Mouse (Mus musculus) megakaryocyte-erythroid progenitor cell, adult 5-6 weeks (primary cell): ENCODE results near the gene Gse1. TPM values are rescaled to one million over a fixed set of nuclear protein-coding genes. Genes with fewer than 3 reads are reported as not detected.

Source experiments
- ATAC-seq: replicated peaks from 2 replicates; pipeline ENCODE4 v1.8.0; 2016; ENCODE audit warnings: mild to moderate bottlenecking, inconsistent platforms; ENCODE audit not compliant: severe bottlenecking, poor library complexity, low FRiP score, low TSS enrichment
- total RNA-seq, 2 experiments: library from RNA; stranded (forward) in 1 of 2; stranded (reverse) in 1 of 2; fragments of 200-1000, 215-1000 nt in 1 of 2; fragments of >200 nt in 1 of 2; fragmentation: Nextera tagmentation in 1 of 2; gene quantifications; 2 replicates each; pipeline ENCODE4 v1.2.3; 2014 to 2017

Gse1 gene
- total RNA-seq, 2 experiments from 2014 or later: 27.2 to 80.6 TPM

DNA sequence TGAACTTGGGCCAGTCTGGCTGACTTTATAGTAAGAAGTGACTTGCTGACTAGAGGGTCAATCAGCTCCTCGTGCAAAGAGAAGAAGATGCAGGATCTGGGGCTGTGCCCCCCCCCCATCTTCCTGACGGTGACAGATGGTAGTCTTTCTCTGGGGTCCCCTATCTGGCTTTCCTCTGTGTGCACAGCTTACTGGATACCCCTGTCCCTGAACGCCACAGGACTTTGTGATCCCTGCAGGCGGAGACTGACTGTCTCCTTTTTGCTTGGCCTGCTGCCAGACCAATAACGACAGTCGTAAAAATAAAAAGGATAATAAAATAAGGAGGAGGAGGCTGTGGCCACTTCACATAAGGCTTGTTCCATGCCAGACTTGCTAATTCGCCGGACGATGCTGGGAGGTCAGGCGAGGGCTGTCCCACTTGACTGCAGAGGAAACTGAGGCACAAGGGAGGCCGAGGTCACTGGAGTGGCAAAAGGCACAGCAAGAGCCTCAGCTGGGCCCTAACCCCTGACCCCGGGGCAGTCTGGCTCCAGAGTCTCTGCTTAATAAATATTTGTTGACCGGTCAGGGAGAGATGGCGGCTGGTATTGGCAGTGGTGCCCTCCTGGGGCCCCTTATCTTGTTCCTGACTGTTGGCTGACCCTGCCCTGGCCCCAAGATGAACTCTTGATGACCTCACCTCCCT lies 264.1 kb downstream of the Gse1 start:
- ATAC-seq: no peak

GRCm38 (mm10) chr8:120492881-120493220 lies 264.6 kb downstream of the Gse1 start:
- no peak for ATAC-seq

GRCm38 (mm10) chr8:120493508-120494464 lies 265.5 kb downstream of the Gse1 start:
- ATAC-seq: no peak

- no peak for ATAC-seq
These were observed 266.6 kb downstream of the Gse1 start for GRCm38 (mm10) chr8:120494903-120495302.

DNA sequence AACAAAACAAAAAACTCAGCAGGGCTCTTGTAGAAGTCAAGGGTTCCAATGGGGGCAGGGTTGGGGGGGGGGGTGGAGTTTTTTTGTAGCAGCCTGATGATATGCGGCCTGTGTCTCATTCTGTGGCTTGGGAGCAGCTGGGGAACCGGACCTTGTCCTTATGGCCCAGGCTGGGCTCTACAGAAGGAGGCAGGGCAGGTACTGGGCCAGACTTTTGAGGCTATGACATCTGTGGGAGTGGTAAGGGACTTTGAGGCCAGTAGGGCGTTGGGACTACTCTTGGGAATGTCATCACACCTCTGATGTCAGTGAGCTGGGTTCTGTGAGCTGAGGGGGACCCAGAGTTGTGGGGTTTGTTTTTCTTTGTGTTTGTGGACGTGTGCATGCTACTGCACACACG lies 267.2 kb downstream of the Gse1 start:
- ATAC-seq: no peak

DNA sequence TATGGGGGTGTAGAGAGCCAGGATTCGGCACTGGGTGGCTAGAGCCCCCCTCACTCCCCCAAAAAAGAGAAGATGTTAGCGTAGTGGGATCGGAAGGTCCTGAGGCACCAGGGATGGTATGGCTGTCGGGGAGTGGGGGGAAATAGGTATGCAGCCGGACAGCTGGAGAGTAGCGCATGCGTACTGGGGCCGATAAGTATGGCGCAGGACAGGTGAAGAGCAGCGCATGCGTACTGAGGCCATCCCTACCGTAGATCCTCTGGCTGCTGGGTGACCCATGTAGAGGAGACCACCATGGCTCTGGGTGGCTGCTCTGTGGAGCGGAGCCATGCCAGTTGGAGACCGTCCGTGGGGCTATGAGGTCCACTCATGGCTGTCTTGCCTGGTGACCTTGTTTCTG lies 268.2 kb downstream of the Gse1 start:
- no peak for ATAC-seq

DNA sequence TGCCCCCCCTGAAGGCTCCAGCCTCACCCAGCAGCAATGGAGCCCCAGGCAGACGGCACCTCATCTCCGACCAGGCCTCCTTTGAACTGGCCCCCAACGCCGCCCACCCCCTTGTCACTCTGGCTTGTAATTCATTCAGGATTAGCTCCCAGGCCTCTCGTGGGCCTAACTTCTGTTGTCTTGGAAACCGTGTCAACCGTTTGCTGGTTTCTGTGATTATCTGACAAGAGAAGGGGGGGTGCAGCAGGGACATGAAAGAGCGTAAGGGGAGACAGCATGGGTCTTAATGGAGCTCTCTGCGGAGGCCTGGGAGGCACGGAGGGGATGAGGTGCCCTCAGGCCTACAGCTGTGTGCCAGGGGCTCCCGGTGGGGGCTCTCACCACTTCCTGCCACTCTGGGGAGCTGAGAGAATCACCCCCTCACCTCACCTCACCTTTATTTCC lies 269.3 kb downstream of the Gse1 start:
- peak; percentile 9; the same call in 1 of the 2 replicates for ATAC-seq

- ATAC-seq: peak; percentile 69
These were observed 270.1 kb downstream of the Gse1 start for GRCm38 (mm10) chr8:120498349-120498831.

DNA sequence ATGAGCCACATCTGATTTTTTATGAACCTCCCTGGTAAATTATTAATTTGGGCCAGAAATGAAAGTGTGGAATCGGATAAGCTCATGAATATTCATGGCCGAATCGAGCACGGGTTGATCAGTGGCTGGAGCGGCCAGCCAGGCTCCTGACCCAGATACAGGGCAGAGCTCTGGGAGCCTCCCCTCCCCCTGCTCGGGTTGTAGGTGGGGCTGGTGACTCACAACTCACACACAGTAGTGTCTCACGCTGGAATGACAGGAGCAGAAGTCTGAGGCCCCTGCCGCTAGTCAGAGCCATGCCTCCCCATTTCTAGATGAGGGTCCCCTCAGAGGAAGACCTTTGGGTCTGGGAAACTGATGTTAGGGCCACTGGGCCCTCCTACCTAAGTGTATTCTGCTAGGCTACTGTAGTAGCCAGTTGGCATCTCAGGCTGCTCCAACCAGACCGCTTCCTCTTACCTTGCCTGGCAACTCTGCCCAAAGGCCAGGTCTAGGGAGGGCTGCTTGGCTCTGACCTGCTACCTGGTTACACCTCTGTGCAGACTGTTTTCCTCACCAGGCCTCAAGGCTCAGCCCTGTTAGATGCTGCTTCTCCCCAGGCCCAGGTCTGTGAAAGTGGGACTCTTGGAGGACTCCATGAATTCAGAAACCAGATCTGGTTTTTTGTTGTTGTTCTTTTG lies 270.8 kb downstream of the Gse1 start:
- 0 out of 2 replicates have a peak, but pooled peaks have one; percentile 10 for ATAC-seq

DNA sequence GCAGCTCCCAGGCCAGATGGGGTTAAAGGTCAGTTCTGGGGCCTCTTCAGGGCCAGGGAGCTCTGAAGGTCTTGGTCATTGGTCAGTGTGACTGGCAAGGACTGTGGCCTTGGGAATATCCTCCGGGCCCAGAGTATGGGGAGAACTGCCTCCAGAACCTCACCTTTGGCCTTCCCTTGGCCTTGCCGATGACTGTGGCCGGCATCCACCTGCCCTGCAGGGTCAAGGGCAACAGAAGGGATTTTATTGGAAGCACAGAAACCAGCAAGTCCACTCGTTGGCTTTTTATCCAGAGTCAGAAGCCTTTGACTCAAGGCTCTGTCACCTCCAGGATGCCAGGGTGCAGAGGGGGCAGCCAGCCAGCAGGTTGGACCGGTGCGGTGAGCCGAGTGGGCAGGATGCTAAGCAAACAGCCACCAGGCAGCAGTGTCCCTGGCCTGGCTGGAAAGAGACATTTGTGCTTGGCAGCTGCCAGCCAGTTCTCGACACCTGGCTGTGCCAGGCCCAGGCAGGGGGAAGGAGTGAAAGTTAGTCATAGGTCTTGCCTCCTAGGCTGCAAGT lies 272.5 kb downstream of the Gse1 start:
- ATAC-seq: no peak

DNA sequence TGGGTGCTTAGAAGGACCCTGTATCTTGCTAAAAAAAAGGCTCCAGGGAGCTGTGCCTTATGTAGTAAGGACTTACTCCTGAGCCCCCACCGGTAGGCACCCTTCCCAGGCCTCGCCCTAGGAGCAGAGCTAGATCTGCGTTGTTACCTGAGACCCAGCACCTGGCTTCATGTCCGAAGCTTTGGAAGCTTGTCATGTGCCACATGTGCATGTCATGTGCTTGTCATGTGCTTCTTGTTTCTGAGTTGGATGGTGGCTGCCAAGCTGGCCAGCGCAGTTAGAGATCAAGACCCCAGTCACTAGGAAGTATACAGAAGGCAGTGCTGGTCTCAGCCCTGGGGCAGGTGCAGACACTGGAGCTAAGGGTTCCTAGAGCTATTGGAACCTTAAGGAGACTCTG lies 273.2 kb downstream of the Gse1 start:
- ATAC-seq: no peak

DNA sequence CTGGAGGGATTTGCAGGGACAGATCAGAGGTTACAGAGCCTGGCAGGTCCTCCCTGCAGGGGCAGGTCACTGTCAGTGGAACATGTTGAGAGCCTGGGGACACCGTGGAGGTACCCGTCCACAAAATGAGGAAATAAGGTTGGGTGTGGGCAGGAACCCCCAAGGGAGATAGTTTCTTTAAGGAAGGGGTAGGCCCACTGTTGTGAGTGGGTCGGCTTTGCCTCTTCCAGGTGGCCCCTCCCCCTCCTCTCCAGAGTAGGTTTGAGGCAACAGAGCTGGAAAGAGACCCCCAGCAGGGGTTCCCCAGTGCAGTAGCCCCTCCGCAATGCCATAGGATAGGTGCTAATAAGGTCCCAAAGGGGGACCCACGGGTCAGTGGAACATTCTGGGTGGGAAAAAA lies 274.2 kb downstream of the Gse1 start:
- no peak for ATAC-seq

DNA sequence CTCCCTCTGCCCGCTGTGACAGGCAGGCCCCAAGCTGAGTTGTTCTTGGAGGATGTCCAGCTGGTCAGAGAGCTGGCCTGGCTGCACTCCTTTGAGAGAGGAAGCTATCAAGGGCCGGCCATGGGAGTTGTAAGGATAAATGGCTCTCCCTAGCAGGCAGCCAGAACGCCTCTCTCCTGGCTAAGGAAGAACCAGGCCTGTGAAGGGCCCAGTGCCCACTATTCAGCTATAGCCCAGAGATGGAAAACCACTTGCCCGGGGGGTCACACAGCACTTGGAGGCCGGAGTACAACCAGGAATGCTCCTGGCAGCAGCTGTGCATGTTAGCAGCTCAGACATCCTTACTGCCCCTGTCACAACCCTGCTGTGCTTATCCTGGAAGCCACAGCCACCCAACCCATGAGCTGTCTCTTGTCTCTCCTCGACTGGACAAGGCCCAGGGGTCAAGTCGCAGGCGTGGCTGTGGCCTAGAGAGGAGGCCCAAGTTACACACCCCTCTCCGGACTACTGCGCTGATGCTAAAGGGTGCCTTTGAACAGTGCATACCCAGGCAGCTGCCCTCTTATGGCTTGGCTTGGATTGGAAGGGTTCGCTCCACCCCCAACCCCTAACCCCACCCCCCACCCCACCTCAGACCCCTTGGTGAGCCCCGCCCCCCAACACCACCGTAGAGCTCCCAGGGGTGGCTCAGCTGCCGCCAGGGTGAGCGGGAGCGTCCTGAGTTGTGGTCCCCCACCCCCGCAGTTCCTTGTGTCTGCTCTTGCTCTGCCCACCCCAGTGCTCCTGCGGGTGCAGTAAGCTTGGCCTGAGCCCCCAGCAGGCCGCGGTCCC lies 276.2 kb downstream of the Gse1 start:
- ATAC-seq: no peak

DNA sequence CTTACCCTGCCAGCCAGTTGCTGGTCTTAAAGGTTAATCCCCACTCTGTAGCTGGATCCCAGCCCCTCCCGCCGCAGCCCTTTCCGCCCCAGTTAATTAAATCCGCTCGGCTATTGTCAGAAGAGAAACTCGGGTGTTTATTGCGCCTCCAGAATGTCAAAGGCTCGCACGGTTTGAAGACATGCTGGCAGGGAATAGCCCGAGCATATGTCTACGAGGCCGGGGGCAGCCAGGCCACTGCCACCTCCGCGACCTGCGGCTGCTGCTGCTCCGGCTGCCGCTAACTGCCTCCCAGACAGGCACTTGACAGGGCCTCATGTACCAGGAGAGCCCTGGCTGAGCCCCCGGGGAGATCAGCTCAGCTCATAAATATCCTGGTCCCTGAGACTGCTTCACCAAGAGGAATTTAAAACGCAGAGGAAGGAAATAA lies 276.8 kb downstream of the Gse1 start:
- ATAC-seq: no peak; the same call in 1 of the 2 replicates

DNA sequence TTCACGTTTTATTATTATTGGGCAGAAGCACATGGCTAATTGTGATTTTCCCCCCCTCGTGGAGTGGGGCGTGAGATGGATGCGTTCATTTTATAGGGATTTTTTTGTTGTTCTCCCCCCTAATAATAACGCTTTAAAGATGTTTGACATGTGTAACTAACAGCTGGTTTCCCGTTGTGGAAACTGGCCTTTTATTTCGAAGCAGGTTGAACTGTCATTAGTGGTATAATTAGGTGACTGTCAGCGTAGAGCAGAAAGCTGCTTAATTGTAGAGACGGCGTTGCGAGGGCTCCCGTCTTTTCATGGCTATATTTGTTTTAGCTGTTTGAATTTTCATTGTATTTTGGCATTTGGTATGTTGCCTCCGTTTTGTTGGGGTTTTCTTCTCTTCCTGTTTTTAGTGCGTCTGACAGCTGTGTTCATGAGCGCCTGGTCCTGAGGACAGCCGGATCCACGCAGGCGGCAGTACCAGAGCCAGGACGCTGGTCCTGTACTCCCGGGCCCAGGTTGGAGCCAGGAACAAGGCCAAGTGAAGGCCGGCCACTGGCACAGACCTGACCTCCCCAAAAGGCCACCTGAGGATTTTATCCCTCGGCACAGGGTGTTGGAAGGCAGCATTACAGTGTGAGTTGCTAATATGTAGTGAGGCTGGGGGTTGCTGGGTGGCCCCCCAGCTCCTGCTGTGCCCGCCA lies 277.5 kb downstream of the Gse1 start:
- ATAC-seq: no peak

DNA sequence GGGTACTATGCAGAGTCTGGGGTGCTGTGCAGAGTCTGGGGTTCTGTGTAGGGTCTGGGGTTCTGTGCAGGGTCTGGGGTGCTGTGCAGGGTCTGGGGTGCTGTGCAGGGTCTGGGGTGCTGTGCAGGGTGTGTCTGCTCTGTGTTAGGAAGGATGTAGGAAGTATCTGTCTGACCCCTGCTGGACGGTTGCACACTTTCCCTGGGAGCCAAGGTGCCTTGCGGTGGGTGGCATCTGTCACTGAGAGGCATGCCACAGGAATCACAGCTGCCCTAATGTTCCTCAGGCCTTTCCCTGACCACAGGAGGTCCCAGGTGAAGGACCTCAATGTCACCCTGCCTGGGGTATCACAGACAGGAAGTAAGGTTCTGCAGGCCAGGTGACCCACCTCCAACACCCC lies 278.3 kb downstream of the Gse1 start:
- ATAC-seq: no peak

DNA sequence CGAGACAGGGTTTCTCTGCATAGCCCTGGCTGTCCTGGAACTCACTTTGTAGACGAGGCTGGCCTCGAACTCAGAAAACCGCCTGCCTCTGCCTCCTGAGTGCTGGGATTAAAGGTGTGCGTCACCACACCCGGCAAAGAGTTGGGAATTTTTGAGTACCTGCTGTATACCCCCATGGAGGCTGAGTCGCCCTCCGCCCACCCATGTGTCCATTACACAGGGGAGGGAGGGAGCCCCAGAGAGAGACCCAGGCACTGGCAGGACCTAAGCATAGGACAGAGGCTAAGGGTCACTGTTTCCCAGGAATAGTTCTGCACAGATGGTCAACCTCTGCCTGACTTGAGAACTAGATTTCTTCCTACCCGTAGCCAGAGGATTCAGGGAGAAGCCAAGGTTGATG lies 279.0 kb downstream of the Gse1 start:
- ATAC-seq: no peak
